Mouse (Mus musculus) intestine, embryonic 15.5 days (tissue): ENCODE measurements around the gene Phf2. TPM values are rescaled to one million over a fixed set of nuclear protein-coding genes. Genes with fewer than 3 reads are reported as not detected.

Experiments
- ATAC-seq: fragments of 200-750 bp; cut with Nextera tagmentation; 2 replicates; pipeline ENCODE4 v1.8.0; 2017; ENCODE audit warnings: moderate TSS enrichment, moderate library complexity
- H3K27ac ChIP-seq: fragments of 300-500 bp; sonication (generic); 2 replicates; pipeline ENCODE4 v1.5.1; 2015; ENCODE audit warnings: mild to moderate bottlenecking, inconsistent platforms
- H3K27me3 ChIP-seq: fragments of 300-500 bp; sonication (generic); replicated peaks from 2 replicates; pipeline ENCODE4 v1.6.1; 2015; ENCODE audit warnings: inconsistent platforms
- H3K36me3 ChIP-seq: fragments of 300-500 bp; sonication (generic); 2 replicates; pipeline ENCODE4 v1.6.1; 2015; ENCODE audit warnings: inconsistent platforms
- H3K4me1 ChIP-seq: fragments of 300-500 bp; sonication (generic); replicated peaks from 2 replicates; pipeline ENCODE4 v1.6.1; 2015; ENCODE audit warnings: inconsistent platforms
- H3K4me2 ChIP-seq: fragments of 300-500 bp; sonication (generic); replicated peaks from 2 replicates; pipeline ENCODE4 v1.6.1; 2015; ENCODE audit warnings: mild to moderate bottlenecking, inconsistent platforms
- H3K4me3 ChIP-seq: fragments of 300-500 bp; sonication (generic); replicated peaks from 2 replicates; pipeline ENCODE4 v1.5.1; 2015; ENCODE audit warnings: inconsistent platforms
- H3K9ac ChIP-seq: fragments of 300-500 bp; sonication (generic); 2 replicates; pipeline ENCODE4 v1.6.1; 2015; ENCODE audit warnings: inconsistent platforms
- H3K9me3 ChIP-seq: fragments of 300-500 bp; sonication (generic); 2 replicates; pipeline ENCODE4 v1.6.1; 2016; ENCODE audit warnings: inconsistent platforms
- WGBS: fragments of 180-500 bp; shearing (Covaris S2); methylation state at CpG from one replicate; pipeline ENCODE4 v1.1.7; 2015; 5-methylcytosine and 5-hydroxymethylcytosine counted together
- polyA plus RNA-seq: library from polyadenylated mRNA; unstranded; fragments of >200 nt; fragmentation: Nextera tagmentation; extraction: Ambion mirVana; gene quantifications from 2 replicates; pipeline ENCODE4 v1.2.1, GENCODE M21; 2015

Gene Phf2
- polyA plus RNA-seq, 1 experiment from 2014 or later: 5.5 TPM

GRCm38 (mm10) chr13:48853947-48854346, 17.0 kb downstream of the Phf2 start:
- H3K9me3 ChIP-seq: no peaks in the 10 kb centered on the region
- peak; percentile 71 for ATAC-seq
- peaks cover 64% of the 10 kb centered on the region for H3K4me1 ChIP-seq
- H3K9ac ChIP-seq: no peak overlapping the region
- peak overlapping the region; percentile 8; the same call in 1 of the 2 replicates for H3K4me2 ChIP-seq
- H3K27me3 ChIP-seq: no peaks in the 10 kb centered on the region
- H3K4me3 ChIP-seq: no peak overlapping the region
- peak overlapping the region; percentile 41 for H3K27ac ChIP-seq
- WGBS: 47% methylated on average over 3 of the region's 3 CpGs
- H3K36me3 ChIP-seq: no peaks in the 10 kb centered on the region

DNA sequence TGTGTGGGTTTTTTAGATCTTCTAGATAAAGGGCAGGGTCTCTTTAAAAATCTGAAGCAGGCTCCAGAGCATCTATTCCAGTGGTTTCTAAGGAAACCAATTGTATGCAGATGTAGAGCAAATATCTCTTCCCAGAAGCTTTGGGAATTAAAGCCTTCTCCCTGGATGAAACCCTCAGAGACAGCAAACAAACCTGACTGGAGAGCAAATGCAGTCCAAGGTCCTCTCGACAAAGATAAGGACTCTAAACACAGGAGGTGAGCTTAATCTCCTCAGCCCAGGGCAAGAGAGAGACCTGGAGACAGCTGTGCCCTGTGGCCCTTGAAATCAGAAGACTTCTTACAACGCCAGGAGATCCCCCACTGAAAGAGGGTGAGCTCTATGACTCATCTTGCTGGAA, 17.4 kb downstream of the Phf2 start:
- ATAC-seq: peak; percentile 85
- H3K27me3 ChIP-seq: no peaks in the 10 kb centered on the region
- H3K27ac ChIP-seq: peak overlapping the region; percentile 41; the same call in 1 of the 2 replicates
- H3K4me2 ChIP-seq: no peak overlapping the region
- no peaks in the 10 kb centered on the region for H3K9me3 ChIP-seq
- 21% methylated on average over 2 of the region's 2 CpGs for WGBS
- no peak overlapping the region for H3K9ac ChIP-seq
- H3K4me1 ChIP-seq: peaks cover 62% of the 10 kb centered on the region
- no peak overlapping the region for H3K4me3 ChIP-seq
- H3K36me3 ChIP-seq: no peaks in the 10 kb centered on the region

- Histone ChIP-seq H3K27ac (no peak overlapping the region), H3K27me3 (no peaks in the 10 kb centered on the region), H3K9me3 (no peaks in the 10 kb centered on the region), H3K9ac (no peak overlapping the region), H3K36me3 (no peaks in the 10 kb centered on the region), H3K4me2 (no peak overlapping the region), H3K4me3 (no peak overlapping the region), H3K4me1 (peaks cover 57% of the 10 kb centered on the region)
- ATAC-seq: no peak
- 36% methylated on average over 3 of the region's 3 CpGs for WGBS
These were observed 18.1 kb downstream of the Phf2 start for GRCm38 (mm10) chr13:48852859-48853258.

DNA sequence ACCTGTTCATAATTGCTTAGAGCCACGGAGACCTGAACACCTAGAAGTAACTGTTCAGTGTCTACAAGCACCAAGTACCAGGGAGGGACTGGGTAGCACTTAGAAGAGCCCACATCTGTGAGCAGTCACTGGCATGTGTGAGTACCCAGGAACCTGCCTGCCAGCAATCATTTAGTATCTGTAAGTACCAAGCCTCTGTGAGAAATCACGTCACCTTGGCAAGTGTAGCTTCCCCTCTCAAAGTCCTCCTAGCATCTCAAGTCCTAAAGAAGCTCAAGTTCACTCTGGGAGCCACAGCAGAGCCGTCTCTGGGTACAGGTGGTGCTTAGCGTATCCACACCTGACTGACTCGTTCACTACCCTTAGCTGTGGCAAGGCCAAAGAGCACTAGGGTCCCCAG, 19.2 kb downstream of the Phf2 start:
- WGBS: 79% methylated on average over 5 of the region's 5 CpGs
- Histone ChIP-seq H3K9ac (no peak overlapping the region), H3K4me2 (no peak overlapping the region), H3K4me3 (no peak overlapping the region), H3K27me3 (no peaks in the 10 kb centered on the region), H3K9me3 (no peaks in the 10 kb centered on the region), H3K4me1 (peaks cover 45% of the 10 kb centered on the region), H3K27ac (0 out of 2 replicates have a peak overlapping the region, but pooled peaks have one; percentile 22), H3K36me3 (no peaks in the 10 kb centered on the region)
- ATAC-seq: no peak

- no peaks in the 10 kb centered on the region for H3K36me3 ChIP-seq
- H3K4me1 ChIP-seq: peaks cover 43% of the 10 kb centered on the region
- no peak overlapping the region for H3K9ac ChIP-seq
- ATAC-seq: no peak
- 72% methylated on average over 8 of the region's 8 CpGs for WGBS
- H3K4me2 ChIP-seq: no peak overlapping the region
- H3K27me3 ChIP-seq: no peaks in the 10 kb centered on the region
- no peaks in the 10 kb centered on the region for H3K9me3 ChIP-seq
- H3K27ac ChIP-seq: no peak overlapping the region
- no peak overlapping the region for H3K4me3 ChIP-seq
These were observed 20.1 kb downstream of the Phf2 start for GRCm38 (mm10) chr13:48850771-48851170.

DNA sequence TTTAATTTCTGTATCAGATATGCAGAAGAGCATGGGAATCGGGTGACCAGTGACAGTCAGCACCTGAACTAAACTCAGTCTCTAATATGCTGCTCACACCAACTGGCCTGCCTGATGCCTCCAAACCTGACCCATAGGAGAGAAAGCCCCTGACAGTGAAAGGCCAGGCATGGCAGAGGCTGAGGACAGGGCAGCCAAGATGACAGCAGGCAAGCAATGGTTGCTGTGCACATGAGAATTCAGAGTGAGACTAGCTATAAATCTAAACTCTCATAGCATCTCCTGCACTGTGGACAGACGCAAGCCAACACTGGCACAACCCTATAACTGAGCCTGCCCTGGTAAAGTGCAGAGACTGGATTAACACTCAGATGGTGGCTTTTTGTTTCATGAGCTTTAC, 20.6 kb downstream of the Phf2 start:
- Histone ChIP-seq H3K9me3 (no peaks in the 10 kb centered on the region), H3K9ac (no peak overlapping the region), H3K27me3 (no peaks in the 10 kb centered on the region), H3K4me1 (peaks cover 44% of the 10 kb centered on the region), H3K27ac (no peak overlapping the region), H3K36me3 (no peaks in the 10 kb centered on the region), H3K4me2 (no peak overlapping the region), H3K4me3 (no peak overlapping the region)
- WGBS: 78% methylated on average over 2 of the region's 2 CpGs
- no peak for ATAC-seq

DNA sequence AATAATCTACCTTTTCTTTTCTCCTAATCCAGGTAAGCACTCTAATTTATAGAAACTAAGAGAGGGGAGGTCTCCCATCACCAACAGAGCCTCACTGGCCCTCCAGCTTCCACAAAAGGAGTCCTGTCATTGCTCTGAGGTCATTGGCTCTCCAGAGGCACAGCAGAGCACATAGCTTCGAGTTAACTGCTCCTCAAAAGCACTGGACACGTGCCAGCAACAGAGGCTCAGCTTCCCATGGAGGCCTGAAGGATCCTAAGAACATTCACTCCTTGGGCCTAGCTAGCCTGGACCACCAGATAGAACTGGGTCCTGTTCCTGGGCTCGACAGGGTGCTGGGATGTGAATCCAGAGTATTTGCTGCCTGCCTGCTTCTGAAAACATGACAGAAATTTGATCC, 21.8 kb downstream of the Phf2 start:
- no peaks in the 10 kb centered on the region for H3K27me3 ChIP-seq
- H3K27ac ChIP-seq: no peak overlapping the region
- no peak overlapping the region for H3K4me3 ChIP-seq
- no peak overlapping the region for H3K9ac ChIP-seq
- no peaks in the 10 kb centered on the region for H3K9me3 ChIP-seq
- H3K4me1 ChIP-seq: peaks cover 36% of the 10 kb centered on the region
- no peaks in the 10 kb centered on the region for H3K36me3 ChIP-seq
- H3K4me2 ChIP-seq: no peak overlapping the region
- WGBS: 32% methylated on average over 3 of the region's 3 CpGs
- ATAC-seq: no peak

GRCm38 (mm10) chr13:48845308-48845707, 25.6 kb downstream of the Phf2 start:
- Histone ChIP-seq H3K4me2 (no peak overlapping the region), H3K9ac (no peak overlapping the region), H3K9me3 (no peaks in the 10 kb centered on the region), H3K4me1 (peaks cover 17% of the 10 kb centered on the region), H3K4me3 (no peak overlapping the region), H3K27me3 (no peaks in the 10 kb centered on the region), H3K27ac (no peak overlapping the region), H3K36me3 (no peaks in the 10 kb centered on the region)
- ATAC-seq: no peak
- 59% methylated on average over 4 of the region's 4 CpGs for WGBS

GRCm38 (mm10) chr13:48843530-48843929, 27.4 kb downstream of the Phf2 start:
- H3K27me3 ChIP-seq: no peaks in the 10 kb centered on the region
- ATAC-seq: no peak
- no peak overlapping the region for H3K27ac ChIP-seq
- H3K4me3 ChIP-seq: no peak overlapping the region
- H3K4me1 ChIP-seq: peaks cover 8% of the 10 kb centered on the region
- no peaks in the 10 kb centered on the region for H3K9me3 ChIP-seq
- no peak overlapping the region for H3K4me2 ChIP-seq
- no peaks in the 10 kb centered on the region for H3K36me3 ChIP-seq
- H3K9ac ChIP-seq: no peak overlapping the region
- WGBS: 90% methylated on average over 1 of the region's 1 CpGs

DNA sequence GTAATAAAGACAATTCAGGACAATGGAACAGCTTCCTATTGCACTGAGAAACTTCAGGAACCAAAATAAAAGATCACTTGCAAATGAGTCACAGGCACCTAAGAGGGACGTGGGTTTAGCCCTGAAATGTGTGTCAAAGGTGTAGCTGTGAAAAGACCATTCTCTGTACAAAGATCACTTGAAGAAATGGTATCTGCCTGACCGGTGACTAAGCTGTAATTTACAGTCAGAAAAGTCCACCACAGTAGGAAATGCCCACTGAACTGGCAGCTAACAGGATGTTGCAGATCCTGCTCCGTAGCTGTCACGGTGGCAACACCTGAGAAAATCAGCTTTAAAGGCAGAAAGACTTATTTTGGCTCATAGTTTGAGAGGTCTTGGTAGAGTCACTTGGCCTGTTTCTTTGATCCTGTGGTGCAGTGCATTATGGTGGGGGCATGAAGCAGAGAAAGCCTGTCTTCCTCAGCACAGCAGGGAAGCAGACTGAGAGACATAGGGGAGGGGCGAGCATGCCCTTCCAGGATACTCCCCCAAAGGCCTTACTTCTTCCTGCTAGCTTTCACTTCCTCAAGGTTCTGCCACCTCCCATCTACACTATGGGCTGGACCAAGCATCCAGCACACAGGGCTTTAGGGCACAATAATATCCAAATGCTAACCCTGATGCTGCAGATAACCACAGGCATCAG, 28.9 kb downstream of the Phf2 start:
- WGBS: 58% methylated on average over 5 of the region's 5 CpGs
- peak overlapping the region; percentile 57; the same call in 1 of the 2 replicates for H3K27ac ChIP-seq
- peak; percentile 67 for ATAC-seq

DNA sequence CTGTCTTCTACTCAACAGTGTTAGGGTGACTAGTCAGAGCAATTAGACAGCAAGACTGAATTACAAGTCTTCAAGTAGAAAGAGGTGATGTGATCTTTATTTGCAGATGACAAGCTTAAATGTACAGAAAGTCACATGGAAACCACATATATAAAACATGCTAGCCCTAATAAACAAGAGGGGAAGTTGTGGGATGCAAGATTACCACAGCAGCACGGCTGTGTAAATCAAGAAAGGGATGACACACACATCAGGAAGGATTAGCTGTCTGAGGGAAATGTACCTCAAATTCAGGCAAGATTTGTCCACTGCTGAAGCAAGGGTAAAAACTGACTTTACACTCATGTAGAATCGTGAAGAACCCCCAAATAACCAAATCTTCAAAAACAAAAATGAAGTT, 32.6 kb downstream of the Phf2 start:
- H3K9me3 ChIP-seq: no peaks in the 10 kb centered on the region
- no peak overlapping the region for H3K9ac ChIP-seq
- whole genome bisulfite sequencing: 82% methylated on average over 2 of the region's 2 CpGs
- no peaks in the 10 kb centered on the region for H3K36me3 ChIP-seq
- H3K4me1 ChIP-seq: peaks cover 7% of the 10 kb centered on the region; the same call in 1 of the 2 replicates
- no peak overlapping the region for H3K27ac ChIP-seq
- H3K4me2 ChIP-seq: no peak overlapping the region
- no peaks in the 10 kb centered on the region for H3K27me3 ChIP-seq
- no peak for ATAC-seq
- no peak overlapping the region for H3K4me3 ChIP-seq

More for the DNA sequence above, 28.9 kb downstream of the Phf2 start:
- no peaks in the 10 kb centered on the region for H3K36me3 ChIP-seq
- no peak overlapping the region for H3K4me3 ChIP-seq
- H3K9me3 ChIP-seq: no peaks in the 10 kb centered on the region
- H3K4me2 ChIP-seq: no peak overlapping the region
- no peaks in the 10 kb centered on the region for H3K27me3 ChIP-seq
- peaks cover 8% of the 10 kb centered on the region; the same call in 1 of the 2 replicates for H3K4me1 ChIP-seq
- H3K9ac ChIP-seq: 0 out of 2 replicates have a peak overlapping the region, but pooled peaks have one; percentile 18

- 57% methylated on average over 6 of the region's 6 CpGs for WGBS
- H3K27ac ChIP-seq: no peak overlapping the region
- H3K36me3 ChIP-seq: no peaks in the 10 kb centered on the region
- peaks cover 7% of the 10 kb centered on the region; the same call in 1 of the 2 replicates for H3K4me1 ChIP-seq
- H3K9ac ChIP-seq: no peak overlapping the region
- H3K4me3 ChIP-seq: no peak overlapping the region
- no peaks in the 10 kb centered on the region for H3K9me3 ChIP-seq
- H3K4me2 ChIP-seq: no peak overlapping the region
- no peak for ATAC-seq
- no peaks in the 10 kb centered on the region for H3K27me3 ChIP-seq
These were observed 33.4 kb downstream of the Phf2 start for GRCm38 (mm10) chr13:48837537-48837936.
